38 mouse cellular contexts compared by ENCODE assay signal in genomic region chr9:99675714-99676113, GRCm38 (mm10). TPM values are rescaled to one million over a fixed set of nuclear protein-coding genes. Genes with fewer than 3 reads are reported as not detected.
"Had no signal": no experiment of that assay in that cellular context is flagged by ENCODE, and none has a peak within 500 bp of the region (broad histone marks: within the 10 kb centered on the region; RNA-seq: fewer than 3 reads in every experiment).

No protein-coding gene starts in this region.

- H3K27ac ChIP-seq: forebrain, embryonic 15.5 days; heart, embryonic 13.5 days; heart, embryonic 15.5 days; hindbrain, embryonic 13.5 days; hindbrain, embryonic 15.5 days; hindbrain, postnatal 0 days; limb, embryonic 13.5 days; limb, embryonic 15.5 days; liver, embryonic 12.5 days; liver, embryonic 14.5 days had no signal

- H3K36me3 ChIP-seq: forebrain, embryonic 15.5 days; heart, embryonic 15.5 days; hindbrain, embryonic 13.5 days; hindbrain, embryonic 15.5 days; liver, embryonic 12.5 days had no signal

- H3K27me3 ChIP-seq: forebrain, embryonic 15.5 days; heart, embryonic 13.5 days; heart, embryonic 15.5 days; hindbrain, embryonic 13.5 days; hindbrain, embryonic 15.5 days; limb, embryonic 13.5 days; limb, embryonic 15.5 days; liver, embryonic 12.5 days had no signal

- H3K4me2 ChIP-seq: forebrain, embryonic 15.5 days; heart, embryonic 11.5 days; heart, embryonic 13.5 days; heart, embryonic 15.5 days; hindbrain, embryonic 13.5 days; hindbrain, embryonic 15.5 days; limb, embryonic 13.5 days; limb, embryonic 15.5 days; liver, embryonic 12.5 days had no signal

- ATAC-seq: forebrain, embryonic 15.5 days; forebrain, postnatal 0 days; hindbrain, postnatal 0 days; intestine, embryonic 16.5 days; liver, embryonic 12.5 days had no signal

- DNase-seq: forebrain, postnatal 0 days; gastrocnemius, postnatal 14 days; gastrocnemius, postnatal 36 days; heart, adult 11 months; heart, postnatal 14 days; heart, postnatal 36 days; kidney, postnatal 10 days; layer of hippocampus, adult 9-11 months; layer of hippocampus, postnatal 36 days; left cerebral cortex, postnatal 4 days had no signal

- H3K4me3 ChIP-seq: forebrain, embryonic 15.5 days; heart, embryonic 13.5 days; heart, embryonic 15.5 days; hindbrain, embryonic 13.5 days; hindbrain, embryonic 15.5 days; limb, embryonic 13.5 days; limb, embryonic 15.5 days; liver, embryonic 12.5 days had no signal

- H3K9me3 ChIP-seq: forebrain, embryonic 15.5 days; heart, embryonic 13.5 days; heart, embryonic 15.5 days; hindbrain, embryonic 13.5 days; hindbrain, embryonic 15.5 days; limb, embryonic 13.5 days; limb, embryonic 15.5 days; liver, embryonic 12.5 days had no signal

- H3K4me1 ChIP-seq: forebrain, embryonic 15.5 days; heart, embryonic 13.5 days; heart, embryonic 15.5 days; hindbrain, embryonic 13.5 days; hindbrain, embryonic 15.5 days; limb, embryonic 13.5 days; limb, embryonic 15.5 days; liver, embryonic 12.5 days had no signal

- H3K9ac ChIP-seq: forebrain, embryonic 15.5 days; forebrain, postnatal 0 days; heart, embryonic 13.5 days; heart, embryonic 15.5 days; hindbrain, embryonic 13.5 days; hindbrain, embryonic 15.5 days; limb, embryonic 13.5 days; limb, embryonic 15.5 days; liver, embryonic 12.5 days; liver, embryonic 14.5 days had no signal

RNA-seq across cellular contexts. Expression of gene Cldn18, which starts 41.4 kb away (rescaled TPM):
- total RNA-seq: forebrain, postnatal 0 days; gastrocnemius, adult 18-20 months; gastrocnemius, adult 8-10 months; gastrocnemius, postnatal 14 days; gastrocnemius, postnatal 36 days; heart, adult 8-10 months; heart, postnatal 14 days; heart, postnatal 36 days; hematopoietic stem cell, adult 5-6 weeks; hindbrain, postnatal 0 days; layer of hippocampus, adult 18-20 months; layer of hippocampus, adult 8-10 months; layer of hippocampus, postnatal 14 days; layer of hippocampus, postnatal 36 days; left cerebral cortex, adult 18-20 months; left cerebral cortex, adult 8-10 months; left cerebral cortex, postnatal 10 days; left cerebral cortex, postnatal 25 days; left cerebral cortex, postnatal 4 days; liver, adult 2 months had no signal
- polyA plus RNA-seq: forebrain, embryonic 15.5 days; forebrain, postnatal 0 days; gonadal fat pad, adult 2 months; hindbrain, embryonic 11.5 days; hindbrain, postnatal 0 days; kidney, embryonic 14.5 days; limb, embryonic 11.5 days; limb, embryonic 13.5 days; limb, embryonic 15.5 days; liver, adult 2 months; liver, embryonic 12.5 days had no signal

RNA-seq across cellular contexts. Expression of gene Dzip1l, which starts 46.4 kb away (rescaled TPM):
- total RNA-seq: hematopoietic stem cell, adult 5-6 weeks had no signal
